Mouse (Mus musculus) CH12.LX (cell line): ENCODE data around the gene Nos1ap.

Experiments
- CHD1 ChIP-seq: IDR thresholded peaks from 2 replicates; pipeline ENCODE4 v1.6.1; 2012; ENCODE audit warnings: low read depth, low read length, improper control_type of control experiment, inconsistent platforms
- CTCF ChIP-seq, 2 experiments: IDR thresholded peaks in 1 of 2; conservative IDR thresholded peaks in 1 of 2; 2 replicates each; pipeline ENCODE4 v1.5.1; 2011 to 2012; ENCODE audit warnings: low read depth in 2 of 2, low read length in 2 of 2, improper control_type of control experiment in 1 of 2, inconsistent platforms in 1 of 2, mild to moderate bottlenecking in 1 of 2, moderate library complexity in 1 of 2
- E2F4 ChIP-seq: IDR thresholded peaks from 2 replicates; pipeline ENCODE4 v1.6.1; 2011; ENCODE audit warnings: low read depth, low read length, improper control_type of control experiment; ENCODE audit not compliant: insufficient replicate concordance
- ELF1 ChIP-seq: IDR thresholded peaks from 2 replicates; pipeline ENCODE4 v1.6.1; 2014; ENCODE audit warnings: low read depth, mild to moderate bottlenecking, inconsistent platforms, low read length, improper control_type of control experiment
- EP300 ChIP-seq: IDR thresholded peaks from 2 replicates; pipeline ENCODE4 v1.6.1; 2011; ENCODE audit warnings: low read length, improper control_type of control experiment
- GABPA ChIP-seq: IDR thresholded peaks from 2 replicates; pipeline ENCODE4 v1.6.1; 2012; ENCODE audit warnings: low read depth, low read length, improper control_type of control experiment, inconsistent platforms; ENCODE audit not compliant: insufficient replicate concordance
- IRF4 ChIP-seq: IDR thresholded peaks from 2 replicates; pipeline ENCODE4 v1.6.1; 2014; ENCODE audit warnings: low read depth, mild to moderate bottlenecking, inconsistent platforms, low read length, improper control_type of control experiment
- KAT2A ChIP-seq: IDR thresholded peaks from 2 replicates; pipeline ENCODE4 v1.6.1; 2012; ENCODE audit warnings: low read length, improper control_type of control experiment, inconsistent platforms; ENCODE audit not compliant: insufficient replicate concordance
- POLR2A ChIP-seq: IDR thresholded peaks from 2 replicates; pipeline ENCODE4 v1.6.1; 2011; ENCODE audit warnings: low read depth, mild to moderate bottlenecking, improper control_type of control experiment, low read length
- SIN3A ChIP-seq: IDR thresholded peaks from 2 replicates; pipeline ENCODE4 v1.6.1; 2012; ENCODE audit warnings: low read length, improper control_type of control experiment, inconsistent platforms
- SMC3 ChIP-seq: IDR thresholded peaks from 2 replicates; pipeline ENCODE4 v1.6.1; 2011; ENCODE audit warnings: low read depth, low read length, improper control_type of control experiment

- no peak for TF ChIP-seq CTCF (conservative IDR thresholded peaks at IDR 0.05 in 1 of 2, IDR thresholded peaks at IDR 0.05 in 1 of 2; ENCODE audit: low read depth in 2 of 2, low read length in 2 of 2)
- TF ChIP-seq KAT2A = no peak
- TF ChIP-seq POLR2A = no peak
- TF ChIP-seq GABPA = no peak
- no peak for TF ChIP-seq EP300
- no peak for TF ChIP-seq ELF1
- TF ChIP-seq SIN3A = no peak
- no peak for TF ChIP-seq IRF4
- TF ChIP-seq CHD1 = no peak
- TF ChIP-seq SMC3 = no peak
- no peak for TF ChIP-seq E2F4
Observed at GRCm38 (mm10) chr1:170609872-170610271, 20.2 kb upstream of the Nos1ap start.
